Mouse (Mus musculus) B cell, adult 62 days (primary cell): Measurements from ENCODE around the gene Gm11983. TPM values are rescaled to one million over a fixed set of nuclear protein-coding genes. Genes with fewer than 3 reads are reported as not detected.

Experiments
- total RNA-seq: library from RNA; stranded (reverse); gene quantifications from 4 replicates; pipeline ENCODE4 v1.2.4, GENCODE M21; 2023

Gene Gm11983
- not detected in 4 replicates for total RNA-seq

DNA sequence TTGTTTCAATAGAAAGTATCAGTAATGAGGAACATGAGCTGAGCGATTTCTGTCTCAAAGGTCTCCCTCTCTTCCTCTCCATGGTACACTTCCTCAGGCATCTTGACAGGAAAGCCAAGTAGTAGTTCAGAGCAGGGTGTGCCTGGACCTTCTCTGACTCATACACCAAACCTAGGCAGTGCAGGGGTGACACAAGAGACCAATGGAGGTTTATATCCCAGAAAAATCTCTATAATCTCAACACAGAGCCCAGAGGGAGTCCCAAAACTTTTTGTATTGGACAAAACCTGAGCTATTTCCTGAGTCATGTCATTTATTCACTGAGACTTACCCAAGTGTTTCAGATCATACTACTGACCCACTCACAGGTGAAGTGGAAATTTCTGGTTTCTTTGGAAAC, at the start of gene Gm11983:
Gm11983 (minus strand) TSS at position 101 of the 400 bp plus-strand sequence.

Other genes with a start within 250 kb of the Gm11983 start
- 0.18 to 1.3 TPM (median 0.60 TPM) in 4 replicates for gene Nacad, start 231.6 kb downstream of the Gm11983 start, total RNA-seq
- 143 to 154 TPM (median 148 TPM) in 4 replicates for gene Tbrg4, start 211.6 kb downstream of the Gm11983 start, total RNA-seq
- not detected in 4 replicates for gene Wap, start 199.0 kb downstream of the Gm11983 start, total RNA-seq
- gene Ramp3, start 179.1 kb downstream of the Gm11983 start, total RNA-seq = not detected in 4 replicates
- not detected in 4 replicates for gene Adcy1, start 225.8 kb upstream of the Gm11983 start, total RNA-seq